Mouse (Mus musculus) bone marrow macrophage, adult 2 months (primary cell): ENCODE measurements around the gene Trim47. TPM values are rescaled to one million over a fixed set of nuclear protein-coding genes. Genes with fewer than 3 reads are reported as not detected.

Source experiments
- H3K27ac ChIP-seq: 2 replicates; pipeline ENCODE4 v1.5.1; 2012; ENCODE audit warnings: low read depth, low read length; ENCODE audit not compliant: insufficient read depth
- H3K4me1 ChIP-seq: 2 replicates; pipeline ENCODE4 v1.6.1; 2012; ENCODE audit warnings: low read length; ENCODE audit not compliant: control insufficient read depth, insufficient read depth
- H3K4me3 ChIP-seq: 2 replicates; pipeline ENCODE4 v1.5.1; 2012; ENCODE audit warnings: mild to moderate bottlenecking, low read length, moderate library complexity; ENCODE audit not compliant: insufficient read depth
- CTCF ChIP-seq: IDR thresholded peaks from 2 replicates; pipeline ENCODE4 v1.5.1; 2012; ENCODE audit warnings: low read depth, mild to moderate bottlenecking, low read length, moderate library complexity
- POLR2A ChIP-seq: IDR thresholded peaks from 2 replicates; pipeline ENCODE4 v1.6.1; 2012; ENCODE audit warnings: mild to moderate bottlenecking, low read depth, low read length, borderline replicate concordance
- polyA plus RNA-seq: library from polyadenylated mRNA; stranded (reverse); fragments of >200 nt; gene quantifications from 2 replicates; pipeline ENCODE4 v1.2.4, GENCODE M21; 2012; ENCODE audit not compliant: missing spikeins, insufficient read depth, insufficient read length

Gene Trim47
- polyA plus RNA-seq, 1 experiment = 32.1 TPM

DNA sequence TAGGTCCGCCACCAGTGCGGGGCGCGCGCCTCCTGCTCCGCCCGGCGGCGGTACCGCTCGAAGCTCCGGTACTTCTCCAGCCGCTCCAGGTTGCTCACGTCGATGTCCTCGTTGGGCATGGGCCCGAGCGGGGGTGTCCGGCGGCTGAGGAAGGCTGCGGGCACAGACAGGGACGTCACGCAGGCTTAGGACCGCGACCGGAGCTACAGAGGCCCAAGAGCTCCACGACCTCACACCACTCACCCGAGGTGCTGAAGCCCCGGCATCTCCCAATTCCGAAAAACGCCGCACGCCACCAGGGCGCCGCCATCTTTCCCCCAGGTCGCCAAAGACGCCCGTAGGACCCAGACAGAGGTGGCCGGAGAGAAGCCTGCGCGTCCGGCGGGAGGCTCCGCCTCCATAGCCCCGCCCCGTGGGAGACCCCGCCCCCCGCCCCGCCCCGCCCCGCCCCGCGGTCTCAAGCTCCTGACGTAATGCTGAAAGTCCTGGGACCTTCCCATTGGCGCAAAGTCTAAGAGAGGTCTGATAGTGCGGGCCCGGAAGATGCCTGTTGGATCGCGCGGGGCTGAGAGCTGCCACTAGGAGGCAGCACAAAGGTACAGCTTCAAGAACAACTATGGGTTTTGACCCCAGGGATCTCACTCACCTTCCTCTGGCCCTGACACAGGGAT, 11.6 kb upstream of the Trim47 start, which contains the start of gene Mrpl38:
Gene Mrpl38 (minus strand): TSS at position 401 of the 671 bp plus-strand sequence.
- peak within 1 kb of the TSS; percentile 14; the same call in 1 of the 2 replicates for H3K27ac ChIP-seq
- peak; percentile 55 for TF ChIP-seq CTCF
- no peak for TF ChIP-seq POLR2A
- H3K4me3 ChIP-seq = peak within 1 kb of the TSS; percentile 73
- peaks cover 19% of the 10 kb centered on the region for H3K4me1 ChIP-seq

- Histone ChIP-seq H3K4me1 (peaks cover 15% of the 10 kb centered on the region), H3K27ac (peak overlapping the region; percentile 14; the same call in 1 of the 2 replicates)
- TF ChIP-seq CTCF (no peak), POLR2A (no peak)
Measured at GRCm38 (mm10) chr11:116138096-116138467, 11.1 kb upstream of the Trim47 start.

DNA sequence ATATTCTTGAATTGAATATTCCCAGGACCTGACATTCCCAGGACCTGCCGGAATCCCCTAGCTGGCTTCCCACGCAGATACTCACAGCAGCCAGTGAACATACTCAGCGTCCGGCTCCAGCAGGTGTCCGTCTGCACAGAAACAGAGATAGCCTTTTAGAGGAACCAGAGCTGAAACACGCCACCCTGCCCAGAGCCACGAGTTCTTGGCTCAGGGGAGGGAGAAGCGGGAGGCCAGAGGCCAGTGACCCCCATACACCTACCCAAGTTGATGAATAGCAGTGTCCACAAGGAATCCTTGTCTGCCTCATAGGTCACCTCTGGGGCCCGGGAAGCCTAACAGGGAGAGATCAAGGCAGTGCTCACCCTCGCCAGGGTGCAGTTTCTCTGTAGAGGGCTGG, 7.2 kb upstream of the Trim47 start:
- TF ChIP-seq POLR2A (no peak), CTCF (no peak)
- peaks cover 24% of the 10 kb centered on the region for H3K4me1 ChIP-seq
- no peak overlapping the region for H3K27ac ChIP-seq
- no peak overlapping the region for H3K4me3 ChIP-seq

More at GRCm38 (mm10) chr11:116138096-116138467, 11.1 kb upstream of the Trim47 start:
- peak overlapping the region; percentile 73 for H3K4me3 ChIP-seq

- Histone ChIP-seq H3K27ac (no peak overlapping the region), H3K4me3 (no peak overlapping the region), H3K4me1 (peaks cover 25% of the 10 kb centered on the region)
- TF ChIP-seq POLR2A (no peak), CTCF (no peak)
Measured at GRCm38 (mm10) chr11:116133497-116133896, 6.5 kb upstream of the Trim47 start.

GRCm38 (mm10) chr11:116132366-116133333, 5.6 kb upstream of the Trim47 start:
- Histone ChIP-seq H3K4me1 (peaks cover 24% of the 10 kb centered on the region), H3K27ac (no peak overlapping the region), H3K4me3 (no peak overlapping the region)
- TF ChIP-seq POLR2A = no peak
- no peak for TF ChIP-seq CTCF

DNA sequence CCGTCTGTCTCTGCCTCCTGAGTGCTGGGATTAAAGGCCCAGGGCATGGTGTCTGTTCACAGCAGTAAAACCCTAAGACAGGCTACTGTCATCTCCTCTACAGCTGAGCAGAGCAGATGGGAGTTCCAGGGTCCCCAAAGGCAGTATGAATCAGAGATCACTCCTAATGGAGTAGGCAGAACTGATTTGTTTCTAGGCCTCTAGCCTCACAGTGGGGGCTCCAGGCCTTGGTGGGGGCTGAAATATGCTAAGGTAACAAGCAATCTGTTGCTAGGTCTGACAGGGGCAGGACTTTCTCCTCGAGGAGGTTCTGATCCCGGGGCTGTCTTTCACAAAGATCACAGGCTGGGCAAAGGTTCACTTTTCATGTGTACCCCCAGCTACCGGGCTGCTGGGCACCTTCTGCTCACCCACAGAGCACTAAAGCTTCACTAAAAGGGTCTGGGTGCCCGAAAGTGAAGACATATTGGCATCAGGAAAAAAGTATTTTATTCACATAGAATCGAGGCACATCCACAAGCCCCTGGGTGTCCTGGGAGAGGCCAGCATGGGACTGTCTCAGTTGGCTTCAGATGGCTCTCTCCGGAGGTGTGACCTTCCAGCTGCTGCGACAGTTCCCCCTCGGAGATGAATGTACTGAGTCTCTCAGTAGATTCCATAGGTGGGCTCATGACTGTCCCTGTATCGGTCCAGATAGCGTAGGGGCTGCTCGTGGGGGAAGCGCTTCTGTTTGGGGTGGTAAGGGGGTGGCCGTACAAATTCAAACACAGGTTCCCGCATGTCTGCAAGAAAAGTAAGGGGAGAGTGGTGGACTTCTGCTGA, 4.5 kb upstream of the Trim47 start:
- Histone ChIP-seq H3K4me3 (peak overlapping the region; percentile 65), H3K27ac (peak overlapping the region; percentile 89), H3K4me1 (peaks cover 23% of the 10 kb centered on the region)
- TF ChIP-seq POLR2A = no peak

GRCm38 (mm10) chr11:116130488-116131205, 3.6 kb upstream of the Trim47 start, which contains the start of gene Trim65:
Gene Trim65 (minus strand): TSS chr11:116131128.
- H3K4me1 ChIP-seq = peaks cover 23% of the 10 kb centered on the region
- H3K27ac ChIP-seq = peak within 1 kb of the TSS; percentile 89
- TF ChIP-seq POLR2A (no peak), CTCF (peak; percentile 52; the same call in 1 of the 2 replicates)
- H3K4me3 ChIP-seq = peak within 1 kb of the TSS; percentile 65

- Histone ChIP-seq H3K4me3 (peak overlapping the region; percentile 65), H3K4me1 (peaks cover 23% of the 10 kb centered on the region), H3K27ac (peak overlapping the region; percentile 89)
- TF ChIP-seq POLR2A = no peak
- TF ChIP-seq CTCF = no peak
Measured at GRCm38 (mm10) chr11:116129993-116130487, 3.0 kb upstream of the Trim47 start.
